Mouse (Mus musculus) 3134 (cell line): Measurements from ENCODE around the gene Mfsd12.

Experiments
- DNase-seq: peaks from one replicate; pipeline ENCODE4 v3.0.0-alpha.2; 2011; ENCODE audit warnings: low spot score; ENCODE audit not compliant: insufficient read length; ENCODE audit errors: extremely low read depth

Mfsd12 gene

DNA sequence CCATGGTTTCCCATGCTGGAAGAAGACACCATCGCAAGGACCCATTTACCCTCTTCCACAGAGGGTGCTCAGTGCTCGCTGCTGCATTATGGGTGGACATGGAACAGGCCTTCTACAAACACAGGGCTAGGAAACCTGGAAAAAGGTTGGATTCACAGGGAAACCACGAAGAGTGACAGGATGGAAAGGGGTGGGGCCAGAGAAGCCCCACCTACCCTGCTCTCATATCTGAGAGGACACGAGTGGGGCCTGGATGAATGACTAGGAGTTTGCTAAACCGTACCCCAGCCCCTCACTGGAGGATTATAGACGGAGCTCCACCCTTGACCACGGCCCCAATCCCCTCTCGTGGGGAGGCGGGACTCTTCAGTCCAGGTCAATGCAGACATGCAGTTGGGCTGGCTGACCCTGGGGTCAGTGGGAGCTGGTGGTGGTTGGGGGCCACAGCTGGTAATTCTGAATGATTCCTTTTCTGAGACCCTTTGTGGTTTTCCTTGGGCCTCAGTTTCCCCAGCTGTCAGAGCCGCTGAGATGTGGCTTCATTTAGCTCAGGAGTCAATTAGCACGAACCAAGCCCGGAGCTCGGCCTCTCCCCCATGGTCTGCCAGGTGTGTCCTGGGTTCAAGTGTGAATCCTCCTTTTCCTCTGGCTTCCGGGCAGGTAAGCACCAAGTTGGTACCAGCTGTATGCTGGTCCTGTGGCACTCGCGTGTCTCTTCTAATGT lies 55.5 kb downstream of the Mfsd12 start:
- DNase-seq: no peak

DNA sequence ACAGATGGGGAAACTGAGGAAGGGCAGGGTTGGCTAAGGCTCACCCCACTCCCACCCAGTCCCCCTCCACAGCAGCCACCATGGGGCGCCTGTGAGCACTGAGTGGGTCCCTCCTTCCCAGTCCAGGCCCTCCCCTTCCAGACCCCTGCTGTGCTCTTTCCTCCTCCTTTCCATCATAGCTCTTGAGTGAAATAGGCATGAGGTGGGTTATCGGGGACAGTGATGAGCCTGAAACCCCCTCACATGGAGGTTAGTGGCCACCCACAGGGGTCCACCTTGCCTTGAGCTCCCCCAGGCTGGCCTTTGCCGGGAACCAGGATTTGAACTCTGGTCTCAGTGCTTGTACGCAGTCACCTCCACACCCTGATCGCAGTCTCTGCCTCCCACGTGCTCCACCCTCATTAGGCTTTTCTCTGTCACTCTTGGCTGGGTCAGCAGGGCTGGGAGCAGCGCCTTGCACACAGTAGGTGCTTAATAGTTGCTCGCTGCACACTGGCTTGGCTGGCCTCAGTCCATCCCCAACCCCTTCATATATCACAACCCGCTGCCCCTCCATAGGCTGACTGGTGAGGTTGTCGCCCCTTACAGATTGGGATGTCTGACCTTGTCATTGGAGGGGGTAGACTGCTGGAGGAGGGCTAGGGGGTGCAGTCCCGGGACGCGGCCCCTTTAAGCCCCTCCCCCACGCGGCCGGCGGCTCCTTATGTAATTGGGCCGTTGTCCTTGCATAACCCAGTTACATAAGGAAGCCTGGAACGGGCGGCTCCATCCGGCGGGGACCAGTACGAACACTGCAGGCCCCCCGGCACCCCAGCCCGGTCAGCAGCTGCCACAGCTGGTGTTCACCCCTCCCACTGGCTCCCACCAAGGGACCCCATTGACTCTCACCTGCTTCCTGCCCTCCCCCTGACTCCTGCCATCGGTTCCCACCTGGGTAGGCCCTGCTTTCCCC lies 56.3 kb downstream of the Mfsd12 start:
- DNase-seq: no peak

- no peak for DNase-seq
Observed at GRCm38 (mm10) chr10:81414682-81415081, 57.4 kb downstream of the Mfsd12 start.

DNA sequence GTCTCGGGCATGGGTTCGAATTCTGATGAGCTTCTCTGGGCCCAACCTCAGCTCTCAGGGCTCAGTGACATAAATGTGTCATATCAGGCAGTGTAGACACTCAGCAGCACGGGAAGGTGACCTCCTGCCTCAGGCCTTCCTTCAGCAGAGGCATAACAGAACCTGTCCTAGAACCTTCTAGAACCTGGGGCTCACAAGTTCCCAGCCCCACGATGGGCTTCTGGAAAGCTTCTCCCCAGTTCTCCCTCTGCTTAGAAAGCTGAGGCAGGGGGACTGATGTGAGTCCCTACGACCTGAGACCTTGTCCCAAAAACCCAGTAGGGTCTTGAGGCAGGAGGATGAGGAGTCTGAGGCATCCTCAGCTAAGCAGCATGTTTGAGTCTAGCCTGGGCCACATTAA lies 57.9 kb downstream of the Mfsd12 start:
- no peak for DNase-seq
